Mouse (Mus musculus) urinary bladder, adult 18-20 months (tissue): ENCODE data around the gene Arf6.
"Not testable (repeated sequence)": the region's sequence is repeated elsewhere in the genome, so short reads cannot be mapped to it uniquely, and the experiment has no call there.

Source experiments
- DNase-seq, 2 experiments: peaks; one replicate each; pipeline ENCODE4 v3.0.0; 2022; ENCODE audit warnings: low spot score in 2 of 2, mixed read lengths in 2 of 2

The Arf6 gene

GRCm38 (mm10) chr12:69373850-69374766 lies 2.2 kb downstream of the Arf6 start:
- no peak for DNase-seq

GRCm38 (mm10) chr12:69376132-69376531 lies 4.2 kb downstream of the Arf6 start:
- DNase-seq: no peak

GRCm38 (mm10) chr12:69377188-69377587 lies 5.2 kb downstream of the Arf6 start:
- DNase-seq: no peak

GRCm38 (mm10) chr12:69377636-69378035 lies 5.7 kb downstream of the Arf6 start:
- DNase-seq: not testable (repeated sequence)

- DNase-seq: no peak
Observed at GRCm38 (mm10) chr12:69378558-69379454, 6.9 kb downstream of the Arf6 start.

GRCm38 (mm10) chr12:69382880-69383279 lies 10.9 kb downstream of the Arf6 start:
- DNase-seq: no peak

GRCm38 (mm10) chr12:69384606-69385005 lies 12.7 kb downstream of the Arf6 start:
- no peak for DNase-seq

- DNase-seq: no peak
Observed at GRCm38 (mm10) chr12:69385542-69386280, 13.8 kb downstream of the Arf6 start.

GRCm38 (mm10) chr12:69386281-69386732 lies 14.4 kb downstream of the Arf6 start:
- DNase-seq: not testable (repeated sequence)

- no peak for DNase-seq
Observed at GRCm38 (mm10) chr12:69388321-69388869, 16.4 kb downstream of the Arf6 start.

- no peak for DNase-seq
Observed at GRCm38 (mm10) chr12:69389273-69389938, 17.5 kb downstream of the Arf6 start.

GRCm38 (mm10) chr12:69390000-69390698 lies 18.2 kb downstream of the Arf6 start:
- DNase-seq: no peak

- DNase-seq: no peak
Observed at GRCm38 (mm10) chr12:69393076-69393475, 21.1 kb downstream of the Arf6 start.

- no peak for DNase-seq
Observed at GRCm38 (mm10) chr12:69394456-69394855, 22.5 kb downstream of the Arf6 start.

GRCm38 (mm10) chr12:69400367-69400766 lies 28.4 kb downstream of the Arf6 start:
- no peak for DNase-seq

- DNase-seq: no peak
Observed at GRCm38 (mm10) chr12:69400871-69401286, 28.9 kb downstream of the Arf6 start.

GRCm38 (mm10) chr12:69402100-69402499 lies 30.1 kb downstream of the Arf6 start:
- no peak for DNase-seq

GRCm38 (mm10) chr12:69402594-69403167 lies 30.7 kb downstream of the Arf6 start:
- no peak for DNase-seq

GRCm38 (mm10) chr12:69410767-69411166 lies 38.8 kb downstream of the Arf6 start:
- no peak for DNase-seq

GRCm38 (mm10) chr12:69411936-69412335 lies 40.0 kb downstream of the Arf6 start:
- no peak for DNase-seq
